Mouse (Mus musculus) neural tube, embryonic 14.5 days (tissue): ENCODE measurements around the gene Actr2. TPM values are rescaled to one million over a fixed set of nuclear protein-coding genes. Genes with fewer than 3 reads are reported as not detected.
"Not testable (repeated sequence)": the region's sequence is repeated elsewhere in the genome, so short reads cannot be mapped to it uniquely, and the experiment has no call there.

Experiments used
- ATAC-seq: fragments of 200-750 bp; cut with Nextera tagmentation; 2 replicates; pipeline ENCODE4 v1.8.0; 2017; ENCODE audit warnings: low read depth, mild to moderate bottlenecking, moderate TSS enrichment, moderate library complexity
- H3K27ac ChIP-seq: fragments of 300-500 bp; sonication (generic); 2 replicates; pipeline ENCODE4 v1.5.1; 2014; ENCODE audit warnings: low read depth, mild to moderate bottlenecking, control low read depth, low read length, moderate library complexity, mixed read lengths
- H3K27me3 ChIP-seq: fragments of 300-500 bp; sonication (generic); 2 replicates; pipeline ENCODE4 v1.6.1; 2014; ENCODE audit warnings: low read length; ENCODE audit not compliant: control insufficient read depth, insufficient read depth
- H3K36me3 ChIP-seq: fragments of 300-500 bp; sonication (generic); 2 replicates; pipeline ENCODE4 v1.6.1; 2014; ENCODE audit warnings: low read length, mixed read lengths; ENCODE audit not compliant: control insufficient read depth, insufficient read depth
- H3K4me1 ChIP-seq: fragments of 300-500 bp; sonication (generic); 2 replicates; pipeline ENCODE4 v1.6.1; 2014; ENCODE audit warnings: low read length; ENCODE audit not compliant: control insufficient read depth, insufficient read depth
- H3K4me2 ChIP-seq: fragments of 300-500 bp; sonication (generic); 2 replicates; pipeline ENCODE4 v1.6.1; 2014; ENCODE audit warnings: mild to moderate bottlenecking, low read depth, low read length, control low read depth
- H3K4me3 ChIP-seq: fragments of 300-500 bp; sonication (generic); 2 replicates; pipeline ENCODE4 v1.5.1; 2014; ENCODE audit warnings: low read depth, low read length, control low read depth, mixed read lengths
- H3K9ac ChIP-seq: fragments of 300-500 bp; sonication (generic); replicated peaks from 2 replicates; pipeline ENCODE4 v1.6.1; 2014; ENCODE audit warnings: low read depth, mild to moderate bottlenecking, control low read depth, low read length, mixed read lengths
- H3K9me3 ChIP-seq: fragments of 300-500 bp; sonication (generic); 2 replicates; pipeline ENCODE4 v1.6.1; 2016; ENCODE audit warnings: low read length; ENCODE audit not compliant: control insufficient read depth
- WGBS: fragments of 180-500 bp; shearing (Covaris S2); extraction: QIAGEN DNeasy Blood & Tissue Kit; methylation state at CpG from one replicate; pipeline ENCODE4 v1.1.7; 2014; 5-methylcytosine and 5-hydroxymethylcytosine counted together
- polyA plus RNA-seq: library from polyadenylated mRNA; unstranded; fragments of >200 nt; fragmentation: Nextera tagmentation; extraction: Ambion mirVana; gene quantifications from 2 replicates; pipeline ENCODE4 v1.2.1, GENCODE M21; 2014

The Actr2 gene
- polyA plus RNA-seq, 1 experiment from 2014 or later = 97.7 TPM

DNA sequence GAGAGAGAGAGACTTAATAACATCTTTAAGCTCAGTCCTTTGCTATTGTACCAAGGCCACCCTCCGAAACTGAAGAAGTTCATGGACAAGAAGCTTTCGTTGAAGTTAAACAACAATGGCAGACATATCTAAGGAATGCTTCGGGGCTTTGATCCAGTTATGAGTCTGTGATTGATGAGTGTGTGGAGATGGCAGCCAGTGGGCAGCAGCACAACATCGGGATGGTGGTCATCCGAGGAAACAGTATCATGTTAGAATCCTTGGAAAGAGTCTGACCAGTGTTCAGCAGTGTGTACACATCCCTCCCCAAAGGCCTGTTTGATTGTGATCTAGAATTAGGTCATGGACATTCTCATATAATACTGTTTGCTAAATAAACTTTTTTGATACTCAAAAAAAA is 29.8 kb upstream of the Actr2 start:
- Histone ChIP-seq H3K4me3 (no peak overlapping the region), H3K27ac (no peak overlapping the region), H3K27me3 (no peaks in the 10 kb centered on the region), H3K9me3 (no peaks in the 10 kb centered on the region), H3K4me1 (no peaks in the 10 kb centered on the region), H3K36me3 (no peaks in the 10 kb centered on the region), H3K9ac (no peak overlapping the region), H3K4me2 (no peak overlapping the region)
- no peak for ATAC-seq
- 92% methylated on average over 5 of the region's 5 CpGs for WGBS

- ATAC-seq = no peak
- Histone ChIP-seq H3K4me1 (no peaks in the 10 kb centered on the region), H3K4me2 (no peak overlapping the region), H3K36me3 (no peaks in the 10 kb centered on the region), H3K4me3 (no peak overlapping the region), H3K9me3 (no peaks in the 10 kb centered on the region), H3K27ac (no peak overlapping the region), H3K9ac (no peak overlapping the region), H3K27me3 (no peaks in the 10 kb centered on the region)
- 87% methylated on average over 5 of the region's 5 CpGs for WGBS
Measured at GRCm38 (mm10) chr11:20140286-20140685, 27.6 kb upstream of the Actr2 start.

GRCm38 (mm10) chr11:20139711-20140110 is 27.0 kb upstream of the Actr2 start:
- H3K36me3 ChIP-seq = no peaks in the 10 kb centered on the region
- H3K4me1 ChIP-seq = no peaks in the 10 kb centered on the region
- H3K9ac ChIP-seq = no peak overlapping the region
- no peak overlapping the region for H3K4me3 ChIP-seq
- H3K4me2 ChIP-seq = no peak overlapping the region
- no peak overlapping the region for H3K27ac ChIP-seq
- H3K9me3 ChIP-seq = no peaks in the 10 kb centered on the region
- 95% methylated on average over 2 of the region's 2 CpGs for WGBS
- no peaks in the 10 kb centered on the region for H3K27me3 ChIP-seq
- no peak for ATAC-seq

DNA sequence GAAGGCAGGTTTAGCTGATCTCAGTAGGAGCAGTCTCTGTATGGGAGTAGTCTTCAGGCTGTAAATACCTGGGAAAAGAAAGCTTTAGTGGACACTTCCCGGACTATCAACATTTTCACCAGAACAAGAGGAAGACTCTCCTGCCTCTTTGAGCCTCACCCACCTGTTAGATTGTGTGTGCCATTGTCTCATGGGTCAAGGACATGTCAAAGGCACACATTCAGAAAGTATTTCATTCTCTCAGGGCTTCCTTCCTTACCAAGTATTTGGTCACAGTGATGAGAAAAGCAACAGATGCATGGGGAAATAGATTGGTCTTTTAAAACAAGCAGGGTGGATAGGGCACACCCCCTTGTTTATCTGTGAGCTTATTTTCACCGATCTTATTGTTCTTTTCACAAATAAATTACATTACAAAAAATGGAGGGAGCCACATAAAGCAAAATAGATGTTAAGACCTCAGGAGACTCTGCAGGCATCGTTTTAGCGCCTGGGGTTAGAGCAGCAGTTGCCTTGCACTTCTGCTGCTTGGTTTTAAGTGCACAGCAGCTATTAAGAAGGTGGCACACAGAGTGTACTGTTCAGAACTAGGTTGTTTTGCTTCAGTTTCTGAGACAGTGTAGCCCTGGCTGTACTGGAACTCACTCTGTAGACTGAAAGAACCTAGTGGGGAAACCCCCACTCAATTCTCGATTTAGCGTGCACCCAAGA is 25.9 kb upstream of the Actr2 start:
- Histone ChIP-seq H3K27ac (no peak overlapping the region), H3K4me3 (no peak overlapping the region), H3K27me3 (no peaks in the 10 kb centered on the region), H3K9me3 (no peaks in the 10 kb centered on the region), H3K9ac (no peak overlapping the region), H3K4me1 (no peaks in the 10 kb centered on the region), H3K4me2 (no peak overlapping the region), H3K36me3 (no peaks in the 10 kb centered on the region)
- 96% methylated on average over 6 of the region's 6 CpGs for WGBS
- no peak for ATAC-seq

- Histone ChIP-seq H3K36me3 (no peaks in the 10 kb centered on the region), H3K4me2 (no peak overlapping the region), H3K27me3 (no peaks in the 10 kb centered on the region), H3K9ac (no peak overlapping the region), H3K4me3 (no peak overlapping the region), H3K27ac (no peak overlapping the region), H3K4me1 (no peaks in the 10 kb centered on the region), H3K9me3 (no peaks in the 10 kb centered on the region)
- WGBS = 84% methylated on average over 2 of the region's 2 CpGs
- no peak for ATAC-seq
Measured at GRCm38 (mm10) chr11:20137872-20138271, 25.2 kb upstream of the Actr2 start.

- no peak overlapping the region for H3K4me3 ChIP-seq
- no peaks in the 10 kb centered on the region for H3K4me1 ChIP-seq
- H3K27me3 ChIP-seq = no peaks in the 10 kb centered on the region
- no peak overlapping the region for H3K4me2 ChIP-seq
- H3K27ac ChIP-seq = no peak overlapping the region
- no peak overlapping the region for H3K9ac ChIP-seq
- H3K9me3 ChIP-seq = no peaks in the 10 kb centered on the region
- no peaks in the 10 kb centered on the region for H3K36me3 ChIP-seq
- no peak for ATAC-seq
- WGBS = 90% methylated on average over 6 of the region's 6 CpGs
Measured at GRCm38 (mm10) chr11:20136314-20136713, 23.6 kb upstream of the Actr2 start.

GRCm38 (mm10) chr11:20134869-20135268 is 22.2 kb upstream of the Actr2 start:
- not testable (repeated sequence) for H3K4me1 ChIP-seq, H3K9me3 ChIP-seq, H3K4me3 ChIP-seq, H3K27me3 ChIP-seq, H3K4me2 ChIP-seq, ATAC-seq, H3K9ac ChIP-seq, H3K27ac ChIP-seq, H3K36me3 ChIP-seq
- WGBS = 52% methylated on average over 3 of the region's 3 CpGs

DNA sequence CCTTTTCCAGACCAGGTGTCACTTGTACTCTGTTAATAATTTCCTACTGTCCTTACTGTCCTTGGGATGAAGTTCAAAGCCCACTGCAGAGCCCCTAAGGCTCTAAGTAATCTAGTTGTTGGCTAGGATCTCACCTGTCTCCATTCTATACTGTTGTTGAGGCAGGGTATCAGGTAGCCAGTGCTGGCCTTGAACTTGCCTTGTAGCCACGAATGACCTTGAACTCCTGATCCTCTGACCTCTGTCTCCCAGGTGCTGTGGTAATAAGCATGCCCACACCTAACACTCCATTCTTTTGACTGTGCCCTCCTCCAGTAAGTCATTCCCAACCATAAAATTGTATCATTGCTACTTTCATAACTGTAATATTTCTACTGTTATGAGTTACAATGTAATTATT is 21.0 kb upstream of the Actr2 start:
- no peak overlapping the region for H3K9ac ChIP-seq
- no peak for ATAC-seq

GRCm38 (mm10) chr11:20132955-20133562 is 20.3 kb upstream of the Actr2 start:
- H3K4me2 ChIP-seq = no peak overlapping the region
- H3K4me3 ChIP-seq = no peak overlapping the region
- no peaks in the 10 kb centered on the region for H3K4me1 ChIP-seq
- ATAC-seq = no peak
- WGBS = 54% methylated on average over 12 of the region's 12 CpGs
- no peak overlapping the region for H3K27ac ChIP-seq
- no peaks in the 10 kb centered on the region for H3K36me3 ChIP-seq
- H3K27me3 ChIP-seq = no peaks in the 10 kb centered on the region
- no peak overlapping the region for H3K9ac ChIP-seq
- H3K9me3 ChIP-seq = no peaks in the 10 kb centered on the region

More for the DNA sequence above, 21.0 kb upstream of the Actr2 start:
- Histone ChIP-seq H3K4me2 (no peak overlapping the region), H3K27ac (no peak overlapping the region), H3K36me3 (no peaks in the 10 kb centered on the region), H3K27me3 (no peaks in the 10 kb centered on the region), H3K9me3 (no peaks in the 10 kb centered on the region), H3K4me1 (no peaks in the 10 kb centered on the region), H3K4me3 (no peak overlapping the region)
- WGBS = 88% methylated on average over 1 of the region's 1 CpGs
